Mouse (Mus musculus): ENCODE results near the gene Magea3. TPM values are rescaled to one million over a fixed set of nuclear protein-coding genes. Genes with fewer than 3 reads are reported as not detected.
"Not testable (repeated sequence)": the region's sequence is repeated elsewhere in the genome, so short reads cannot be mapped to it uniquely, and the experiment has no call there.

Gene Magea3
- polyA plus RNA-seq (2014; fragmentation: Nextera tagmentation; extraction: Ambion mirVana): not detected in 2 replicates

- 64% methylated on average over 1 of the region's 1 CpGs for WGBS
- not testable (repeated sequence) for H3K4me2 ChIP-seq; H3K4me3 ChIP-seq (ENCODE audit: low read depth, low read length); DNase-seq (ENCODE audit: low spot score); H3K36me3 ChIP-seq (ENCODE audit: control insufficient read depth, insufficient read depth, low read length); ATAC-seq (replicated peaks; ENCODE audit: low FRiP score); H3K4me1 ChIP-seq (replicated peaks; ENCODE audit: control insufficient read depth, insufficient read depth, low read length); H3K9me3 ChIP-seq (ENCODE audit: control insufficient read depth, low read length); H3K27me3 ChIP-seq (replicated peaks; ENCODE audit: control insufficient read depth, insufficient read depth, low read length); H3K9ac ChIP-seq (ENCODE audit: low read depth, low read length); H3K27ac ChIP-seq (ENCODE audit: low read depth, low read length)
Observed at GRCm38 (mm10) chrX:154949405-154949804, at the start of gene Magea3. Gene Magea3 (minus strand): TSS chrX:154949505.

GRCm38 (mm10) chrX:154995750-154996149 lies 46.4 kb upstream of the Magea3 start, which contains the start of gene Magea8:
Gene Magea8 (minus strand): TSS chrX:154995850.
- H3K27ac ChIP-seq (ENCODE audit: low read depth, low read length); H3K4me1 ChIP-seq (replicated peaks; ENCODE audit: control insufficient read depth, insufficient read depth, low read length); H3K4me3 ChIP-seq (ENCODE audit: low read depth, low read length); DNase-seq (ENCODE audit: low spot score); ATAC-seq (replicated peaks; ENCODE audit: low FRiP score); H3K36me3 ChIP-seq (ENCODE audit: control insufficient read depth, insufficient read depth, low read length); H3K9me3 ChIP-seq (ENCODE audit: control insufficient read depth, low read length); H3K27me3 ChIP-seq (replicated peaks; ENCODE audit: control insufficient read depth, insufficient read depth, low read length); H3K9ac ChIP-seq (ENCODE audit: low read depth, low read length); H3K4me2 ChIP-seq: not testable (repeated sequence)
- 83% methylated on average over 11 of the region's 11 CpGs for WGBS

GRCm38 (mm10) chrX:154935887-154936286 lies 13.4 kb downstream of the Magea3 start, which contains the start of gene Magea6:
Gene Magea6 (minus strand): TSS chrX:154935987.
- H3K9ac ChIP-seq (ENCODE audit: low read depth, low read length); H3K4me2 ChIP-seq; ATAC-seq (replicated peaks; ENCODE audit: low FRiP score): not testable (repeated sequence)

More at GRCm38 (mm10) chrX:154935887-154936286, 13.4 kb downstream of the Magea3 start, which contains the start of gene Magea6:
- H3K9me3 ChIP-seq (ENCODE audit: control insufficient read depth, low read length); H3K27ac ChIP-seq (ENCODE audit: low read depth, low read length); H3K4me1 ChIP-seq (replicated peaks; ENCODE audit: control insufficient read depth, insufficient read depth, low read length); DNase-seq (ENCODE audit: low spot score); H3K27me3 ChIP-seq (replicated peaks; ENCODE audit: control insufficient read depth, insufficient read depth, low read length); H3K4me3 ChIP-seq (ENCODE audit: low read depth, low read length); H3K36me3 ChIP-seq (ENCODE audit: control insufficient read depth, insufficient read depth, low read length): not testable (repeated sequence)
- WGBS: 43% methylated on average over 1 of the region's 1 CpGs

Other genes starting within 250 kb of the Magea3 start
- not detected in 2 replicates for gene Cldn34b1, start 59.2 kb downstream of the Magea3 start, polyA plus RNA-seq (2014; fragmentation: Nextera tagmentation; extraction: Ambion mirVana)
- gene Magea6, start 13.5 kb downstream of the Magea3 start, polyA plus RNA-seq (2014; fragmentation: Nextera tagmentation; extraction: Ambion mirVana): not detected in 2 replicates
- gene Magea8, start 46.3 kb upstream of the Magea3 start, polyA plus RNA-seq (2014; fragmentation: Nextera tagmentation; extraction: Ambion mirVana): not detected in 2 replicates
- not detected in 2 replicates for gene Magea5, start 113.6 kb upstream of the Magea3 start, polyA plus RNA-seq (2014; fragmentation: Nextera tagmentation; extraction: Ambion mirVana)
- not detected in 2 replicates for gene Magea1, start 140.3 kb upstream of the Magea3 start, polyA plus RNA-seq (2014; fragmentation: Nextera tagmentation; extraction: Ambion mirVana)
- not detected in 2 replicates for gene Magea2, start 144.2 kb upstream of the Magea3 start, polyA plus RNA-seq (2014; fragmentation: Nextera tagmentation; extraction: Ambion mirVana)
- gene Cldn34b2, start 178.9 kb upstream of the Magea3 start, polyA plus RNA-seq (2014; fragmentation: Nextera tagmentation; extraction: Ambion mirVana): not detected in 2 replicates

All from liver, embryonic 11.5 days (tissue).